Mouse (Mus musculus): ENCODE data around the gene Tmem251.

GRCm38 (mm10) chr12:102763696-102764095 is 20.1 kb downstream of the Tmem251 start:
- TF ChIP-seq CTCF (IDR thresholded peaks at IDR 0.05; ENCODE audit: control insufficient read depth, insufficient read depth, insufficient read length), result no peak
- TF ChIP-seq MYOD1 (IDR thresholded peaks at IDR 0.05; ENCODE audit: control insufficient read depth, insufficient read length, low read depth), result no peak
- no peak for TF ChIP-seq USF1 (IDR thresholded peaks at IDR 0.05; ENCODE audit: low read depth)
- no peak for TF ChIP-seq MYOG (IDR thresholded peaks at IDR 0.05; ENCODE audit: control insufficient read depth, extremely low read depth, insufficient read length)
